Mouse (Mus musculus): ENCODE data around the gene Mgat3. TPM values are rescaled to one million over a fixed set of nuclear protein-coding genes. Genes with fewer than 3 reads are reported as not detected.
A peak's percentile ranks its signal among the peaks of the same experiment; 100 is the strongest.

Mgat3 gene
- total RNA-seq, 2 experiments from 2014 or later = 0.87 to 1.1 TPM

- peak; percentile 63 for DNase-seq
These were observed 87.2 kb downstream of the Mgat3 start for GRCm38 (mm10) chr15:80260677-80261076.

- DNase-seq = no peak
These were observed 87.6 kb downstream of the Mgat3 start for GRCm38 (mm10) chr15:80261100-80261499.

GRCm38 (mm10) chr15:80263610-80264575, 90.4 kb downstream of the Mgat3 start, which contains the start of gene Rps19bp1:
Gene Rps19bp1, minus strand, starts transcription at chr15:80264315.
- DNase-seq = peak; percentile 84

Other genes with a start within 250 kb of the Mgat3 start
- gene Cbx7, start 202.6 kb upstream of the Mgat3 start, total RNA-seq (2021) = 10 to 100 TPM in 1 of 2 experiments, 1 to 10 TPM in 1; 8.6 to 11.1 TPM
- 10 to 100 TPM; 13.9 to 16.7 TPM for gene Pdgfb, start 158.7 kb upstream of the Mgat3 start, total RNA-seq (2021)
- gene Syngr1, start 82.4 kb upstream of the Mgat3 start, total RNA-seq (2021) = 10 to 100 TPM; 34.6 to 37.7 TPM
- gene Rpl3, start 81.9 kb upstream of the Mgat3 start, total RNA-seq (2021) = 10 to 100 TPM; 48.4 to 80.1 TPM
- 10 to 100 TPM; 13.8 to 14.6 TPM for gene Tab1, start 40.6 kb upstream of the Mgat3 start, total RNA-seq (2021)
- 10 to 100 TPM; 19.5 to 23.2 TPM for gene Mief1, start 60.3 kb downstream of the Mgat3 start, total RNA-seq (2021)
- 1 to 10 TPM; 4.0 to 7.5 TPM for gene AC140267.1, start 62.1 kb downstream of the Mgat3 start, total RNA-seq (2021)
- 100 to 1,000 TPM; 107 to 114 TPM for gene Atf4, start 81.5 kb downstream of the Mgat3 start, total RNA-seq (2021)
- 10 to 100 TPM in 1 of 2 experiments, 1 to 10 TPM in 1; 9.9 to 11.2 TPM for gene Rps19bp1, start 90.6 kb downstream of the Mgat3 start, total RNA-seq (2021)
- under 1 TPM; 0.11 to 0.43 TPM for gene Cacna1i, start 113.5 kb downstream of the Mgat3 start, total RNA-seq (2021)

All from gastrocnemius, postnatal 25 days (tissue).